Mouse (Mus musculus) heart, adult 2 months (tissue): ENCODE results near the gene Syn3. TPM values are rescaled to one million over a fixed set of nuclear protein-coding genes. Genes with fewer than 3 reads are reported as not detected.

Experiments
- DNase-seq, 2 experiments: peaks; one replicate each; pipeline ENCODE4 v3.0.0; 2021
- H3K27ac ChIP-seq: fragments of 200-600 bp; 2 replicates; pipeline ENCODE4 v1.8.1; 2022
- H3K27me3 ChIP-seq: fragments of 200-500 bp; 2 replicates; pipeline ENCODE4 v1.6.1; 2012; ENCODE audit warnings: mild to moderate bottlenecking, low read length, inconsistent platforms, mixed read lengths; ENCODE audit not compliant: control insufficient read depth, insufficient read depth
- H3K36me3 ChIP-seq: fragments of 200-500 bp; 2 replicates; pipeline ENCODE4 v1.6.1; 2012; ENCODE audit warnings: low read length, inconsistent platforms; ENCODE audit not compliant: control insufficient read depth, insufficient read depth
- H3K4me1 ChIP-seq: fragments of 200-500 bp; 2 replicates; pipeline ENCODE4 v1.6.1; 2011; ENCODE audit warnings: low read length; ENCODE audit not compliant: control insufficient read depth, insufficient read depth
- H3K4me3 ChIP-seq: fragments of 200-600 bp; 2 replicates; pipeline ENCODE4 v1.8.1; 2022
- H3K79me2 ChIP-seq: fragments of 200-500 bp; replicated peaks from 2 replicates; pipeline ENCODE4 v1.6.1; 2012; ENCODE audit warnings: mild to moderate bottlenecking, inconsistent platforms, low read length, moderate library complexity, mixed read lengths; ENCODE audit not compliant: control insufficient read depth, insufficient read depth
- H3K9ac ChIP-seq: fragments of 200-500 bp; 2 replicates; pipeline ENCODE4 v1.6.1; 2012; ENCODE audit warnings: low read depth, mild to moderate bottlenecking, control low read depth, inconsistent platforms, low read length, mixed read lengths
- CTCF ChIP-seq: fragments of 200-600 bp; IDR thresholded peaks from 2 replicates; pipeline ENCODE4 v1.8.1; 2022; ENCODE audit warnings: antibody characterized with exemption, mild to moderate bottlenecking, moderate library complexity
- EP300 ChIP-seq: fragments of 200-500 bp; IDR thresholded peaks from 2 replicates; pipeline ENCODE4 v1.6.1; 2011; ENCODE audit warnings: low read depth, low read length, control low read depth; ENCODE audit not compliant: insufficient read depth
- POLR2A ChIP-seq: fragments of 200-500 bp; IDR thresholded peaks from 2 replicates; pipeline ENCODE4 v1.6.1; 2011; ENCODE audit warnings: mild to moderate bottlenecking, low read depth, low read length, control low read depth; ENCODE audit not compliant: insufficient read depth
- WGBS: fragments of 180-500 bp; shearing (Covaris S2); methylation state at CpG from one replicate; pipeline ENCODE4 v1.1.7; 2018; 5-methylcytosine and 5-hydroxymethylcytosine counted together
- intact Hi-C: fragments of 180-260 bp; cut with DNase I; formaldehyde crosslinking; loops from one replicate; pipeline ENCODE4 v1.15.1; 2025
- polyA plus RNA-seq: library from polyadenylated mRNA; depleted of rRNA; stranded (reverse); fragments of >200 nt; gene quantifications from 2 replicates; pipeline ENCODE4 v1.2.3, GENCODE M21; 2012; rRNA removed
- total RNA-seq, 2 experiments: library from RNA; stranded (reverse); gene quantifications; 2 replicates each; pipeline ENCODE4 v1.2.3; 2021

Gene Syn3
- total and polyA plus RNA-seq, 3 experiments = 0.31 to 0.75 (median 0.41) TPM

DNA sequence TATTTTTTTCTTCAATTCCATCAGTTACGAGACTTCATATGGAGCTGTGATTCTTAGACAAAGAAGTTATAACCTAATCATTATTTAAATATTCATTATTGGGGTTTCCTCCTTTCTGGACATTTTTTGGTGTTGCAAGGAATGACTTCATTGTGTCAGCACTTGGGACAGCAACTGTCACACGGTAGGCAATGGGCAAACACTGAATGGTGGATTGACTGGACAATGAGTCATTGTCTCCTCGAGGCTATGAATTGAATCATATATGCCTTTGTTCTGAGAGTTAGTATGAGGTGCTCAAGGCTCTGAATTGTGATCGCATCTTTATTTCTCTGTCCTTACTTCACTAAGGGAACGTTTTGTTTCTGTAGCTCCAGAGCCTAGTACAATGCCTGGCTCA is 492.2 kb downstream of the Syn3 start:
- Histone ChIP-seq H3K27ac (no peak overlapping the region), H3K36me3 (no peaks in the 10 kb centered on the region), H3K79me2 (no peaks in the 10 kb centered on the region), H3K4me1 (no peaks in the 10 kb centered on the region), H3K4me3 (no peak overlapping the region), H3K9ac (no peak overlapping the region), H3K27me3 (no peaks in the 10 kb centered on the region)
- intact Hi-C loops = no loop called here
- DNase-seq = no peak
- no peak for TF ChIP-seq CTCF
- no peak for TF ChIP-seq POLR2A
- TF ChIP-seq EP300 = no peak
- WGBS = 67% methylated on average over 5 of the region's 5 CpGs

Other genes starting within 250 kb of the Syn3 start
- 100 to 1,000 TPM; 154 to 174 TPM for gene Timp3, start 198.5 kb downstream of the Syn3 start, total RNA-seq
- gene Timp3, start 198.5 kb downstream of the Syn3 start, polyA plus RNA-seq = 80.2 and 114 TPM in 2 replicates
- gene Hsp90b1, start 206.6 kb upstream of the Syn3 start, total RNA-seq = 100 to 1,000 TPM; 374 to 483 TPM
- gene Hsp90b1, start 206.6 kb upstream of the Syn3 start, polyA plus RNA-seq = 44.4 and 127 TPM in 2 replicates
- gene Ttc41, start 206.9 kb upstream of the Syn3 start, total RNA-seq = 1 to 10 TPM; 2.1 to 2.2 TPM
- 1.2 and 2.1 TPM in 2 replicates for gene Ttc41, start 206.9 kb upstream of the Syn3 start, polyA plus RNA-seq